Mouse (Mus musculus) forebrain, embryonic 14.5 days (tissue): Measurements from ENCODE around the gene Il10ra. TPM values are rescaled to one million over a fixed set of nuclear protein-coding genes. Genes with fewer than 3 reads are reported as not detected.

Experiments used
- ATAC-seq: fragments of 200-750 bp; cut with Nextera tagmentation; 2 replicates; pipeline ENCODE4 v1.8.0; 2017; ENCODE audit warnings: mild to moderate bottlenecking, moderate library complexity
- DNase-seq: peaks from one replicate; pipeline ENCODE4 v3.0.0-alpha.2; 2015; ENCODE audit warnings: low spot score
- H3K27ac ChIP-seq: fragments of 300-500 bp; sonication (generic); 2 replicates; pipeline ENCODE4 v1.5.1; 2014; ENCODE audit warnings: low read depth, mild to moderate bottlenecking, control low read depth, low read length, moderate library complexity
- H3K27me3 ChIP-seq: fragments of 300-500 bp; sonication (generic); replicated peaks from 2 replicates; pipeline ENCODE4 v1.6.1; 2014; ENCODE audit warnings: low read length, control low read depth, mixed read lengths; ENCODE audit not compliant: control insufficient read depth, insufficient read depth
- H3K36me3 ChIP-seq: fragments of 300-500 bp; sonication (generic); 2 replicates; pipeline ENCODE4 v1.6.1; 2014; ENCODE audit warnings: low read length, control low read depth; ENCODE audit not compliant: control insufficient read depth, insufficient read depth
- H3K4me1 ChIP-seq: fragments of 300-500 bp; sonication (generic); 2 replicates; pipeline ENCODE4 v1.6.1; 2014; ENCODE audit warnings: antibody characterized with exemption, low read length, control low read depth; ENCODE audit not compliant: control insufficient read depth, insufficient read depth
- H3K4me2 ChIP-seq: fragments of 300-500 bp; sonication (generic); 2 replicates; pipeline ENCODE4 v1.6.1; 2014; ENCODE audit warnings: mild to moderate bottlenecking, control low read depth, low read length
- H3K4me3 ChIP-seq: fragments of 300-500 bp; sonication (generic); 2 replicates; pipeline ENCODE4 v1.5.1; 2014; ENCODE audit warnings: low read depth, low read length, control low read depth
- H3K9ac ChIP-seq: fragments of 300-500 bp; sonication (generic); 2 replicates; pipeline ENCODE4 v1.6.1; 2014; ENCODE audit warnings: mild to moderate bottlenecking, low read length, control low read depth, moderate library complexity
- H3K9me3 ChIP-seq: fragments of 300-500 bp; sonication (generic); replicated peaks from 2 replicates; pipeline ENCODE4 v1.6.1; 2016; ENCODE audit warnings: low read length, control low read depth, mixed read lengths; ENCODE audit not compliant: control insufficient read depth
- WGBS: fragments of 180-500 bp; shearing (Covaris S2); extraction: QIAGEN DNeasy Blood & Tissue Kit; methylation state at CpG from one replicate; pipeline ENCODE4 v1.1.7; 2014; 5-methylcytosine and 5-hydroxymethylcytosine counted together
- polyA plus RNA-seq: library from polyadenylated mRNA; unstranded; fragments of >200 nt; fragmentation: Nextera tagmentation; extraction: Ambion mirVana; gene quantifications from 2 replicates; pipeline ENCODE4 v1.2.1, GENCODE M21; 2014

The Il10ra gene
- polyA plus RNA-seq, 1 experiment from 2014 or later, result 0.43 TPM

DNA sequence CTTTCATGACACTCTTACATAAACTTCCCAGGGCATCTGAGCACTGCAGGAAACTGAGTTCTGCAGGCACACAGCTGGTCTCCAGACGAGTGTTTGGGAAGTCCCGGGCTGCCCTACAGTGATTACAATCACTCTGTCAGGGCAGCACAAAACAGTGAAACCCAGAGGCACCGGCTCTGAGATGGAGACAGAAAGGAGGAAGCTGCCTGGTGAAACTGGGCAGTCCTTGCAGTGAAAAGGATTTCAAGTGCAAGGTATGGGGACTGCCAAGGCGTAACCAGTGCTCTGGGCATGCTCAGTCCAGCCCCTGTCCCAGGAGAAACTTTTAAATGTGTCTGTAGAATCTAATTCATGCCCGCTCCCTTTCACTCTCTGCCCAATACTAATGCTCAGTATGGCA, 3.3 kb upstream of the Il10ra start:
- Histone ChIP-seq H3K27me3 (peaks cover 10% of the 10 kb centered on the region), H3K4me1 (no peaks in the 10 kb centered on the region), H3K4me2 (no peak overlapping the region), H3K36me3 (no peaks in the 10 kb centered on the region), H3K27ac (no peak overlapping the region), H3K4me3 (no peak overlapping the region), H3K9ac (no peak overlapping the region), H3K9me3 (no peaks in the 10 kb centered on the region)
- no peak for DNase-seq
- ATAC-seq, result no peak
- 53% methylated on average over 5 of the region's 5 CpGs for WGBS

DNA sequence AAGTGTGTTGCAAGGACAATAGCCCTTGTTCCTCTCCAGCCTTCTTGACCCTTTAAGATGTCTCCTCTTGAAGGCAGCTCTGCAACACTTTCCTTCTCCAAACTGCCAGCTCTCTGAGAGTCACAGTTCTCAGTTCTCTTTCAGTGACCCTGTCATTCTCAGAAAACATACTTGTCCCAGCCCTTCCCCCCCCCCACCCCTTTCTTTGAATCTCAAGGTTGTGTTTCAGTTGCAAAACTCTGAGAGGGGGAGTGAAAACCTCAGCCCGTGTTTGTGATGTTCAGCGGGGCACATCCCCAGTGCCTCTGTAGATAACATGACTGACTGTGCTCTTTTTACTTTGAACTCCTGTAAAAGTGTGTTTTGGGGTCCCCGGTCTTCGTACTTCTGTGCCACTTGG, 870 bp downstream of the Il10ra start:
- H3K27me3 ChIP-seq, result peaks cover 10% of the 10 kb centered on the region
- H3K4me2 ChIP-seq, result no peak overlapping the region
- DNase-seq, result no peak
- no peaks in the 10 kb centered on the region for H3K9me3 ChIP-seq
- no peak overlapping the region for H3K4me3 ChIP-seq
- no peak overlapping the region for H3K27ac ChIP-seq
- WGBS, result 55% methylated on average over 4 of the region's 4 CpGs
- no peak for ATAC-seq
- H3K36me3 ChIP-seq, result no peaks in the 10 kb centered on the region
- H3K9ac ChIP-seq, result no peak overlapping the region
- H3K4me1 ChIP-seq, result no peaks in the 10 kb centered on the region

DNA sequence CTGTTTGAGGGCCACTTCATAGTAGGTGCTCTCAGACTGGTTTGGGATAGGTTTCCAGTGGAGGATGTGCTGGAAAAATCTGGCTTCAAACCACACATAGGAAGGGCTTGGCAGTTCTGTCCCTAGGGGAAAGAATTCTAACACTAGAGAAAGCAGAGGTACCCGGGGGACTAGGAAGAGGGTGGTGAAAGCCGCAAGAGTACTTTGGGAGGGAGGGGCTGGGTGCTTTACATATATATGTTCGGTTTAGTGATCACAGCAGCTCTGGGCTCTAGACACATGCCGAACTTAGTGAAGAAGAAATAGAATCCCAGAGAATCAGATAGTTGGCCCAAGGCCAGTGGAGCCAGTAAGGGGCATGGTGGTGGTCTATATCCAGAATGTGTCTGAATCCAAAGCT, 1.9 kb downstream of the Il10ra start:
- H3K9ac ChIP-seq, result no peak overlapping the region
- DNase-seq (no peak), ATAC-seq (no peak)
- H3K4me2 ChIP-seq, result no peak overlapping the region
- no peaks in the 10 kb centered on the region for H3K9me3 ChIP-seq
- H3K4me1 ChIP-seq, result no peaks in the 10 kb centered on the region
- H3K4me3 ChIP-seq, result no peak overlapping the region
- WGBS, result 92% methylated on average over 4 of the region's 4 CpGs
- H3K36me3 ChIP-seq, result no peaks in the 10 kb centered on the region
- peaks cover 10% of the 10 kb centered on the region for H3K27me3 ChIP-seq
- no peak overlapping the region for H3K27ac ChIP-seq

- H3K4me1 ChIP-seq, result no peaks in the 10 kb centered on the region
- no peak overlapping the region for H3K27ac ChIP-seq
- H3K36me3 ChIP-seq, result no peaks in the 10 kb centered on the region
- H3K4me2 ChIP-seq, result no peak overlapping the region
- H3K9ac ChIP-seq, result no peak overlapping the region
- DNase-seq (no peak), ATAC-seq (no peak)
- H3K4me3 ChIP-seq, result no peak overlapping the region
- H3K27me3 ChIP-seq, result no peaks in the 10 kb centered on the region
- H3K9me3 ChIP-seq, result no peaks in the 10 kb centered on the region
- 84% methylated on average over 5 of the region's 5 CpGs for WGBS
Measured at GRCm38 (mm10) chr9:45261872-45262271, 7.1 kb downstream of the Il10ra start.

DNA sequence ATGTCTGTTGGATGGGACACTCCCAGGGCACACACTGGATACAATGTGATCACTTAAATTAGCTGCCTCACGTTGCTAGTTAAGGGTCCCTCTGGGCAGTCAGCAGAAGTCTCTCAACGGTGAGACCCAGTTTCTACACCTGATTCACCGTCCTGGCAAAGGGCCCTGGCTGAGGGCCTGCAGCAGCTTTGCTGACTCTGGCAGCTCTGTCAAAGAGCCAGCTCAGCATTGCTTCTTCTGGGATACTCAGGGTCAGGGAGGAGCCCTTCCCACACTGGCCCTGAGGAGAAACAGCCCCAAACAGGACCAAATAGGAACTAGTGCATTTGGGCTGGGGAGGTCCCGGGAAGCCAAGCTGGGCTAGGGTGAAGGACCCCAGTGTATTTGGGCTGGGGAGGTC, 7.5 kb downstream of the Il10ra start:
- Histone ChIP-seq H3K4me2 (no peak overlapping the region), H3K27ac (no peak overlapping the region), H3K4me1 (no peaks in the 10 kb centered on the region), H3K9ac (no peak overlapping the region), H3K4me3 (no peak overlapping the region), H3K36me3 (no peaks in the 10 kb centered on the region), H3K9me3 (no peaks in the 10 kb centered on the region), H3K27me3 (no peaks in the 10 kb centered on the region)
- 52% methylated on average over 4 of the region's 4 CpGs for WGBS
- DNase-seq (no peak), ATAC-seq (no peak)

DNA sequence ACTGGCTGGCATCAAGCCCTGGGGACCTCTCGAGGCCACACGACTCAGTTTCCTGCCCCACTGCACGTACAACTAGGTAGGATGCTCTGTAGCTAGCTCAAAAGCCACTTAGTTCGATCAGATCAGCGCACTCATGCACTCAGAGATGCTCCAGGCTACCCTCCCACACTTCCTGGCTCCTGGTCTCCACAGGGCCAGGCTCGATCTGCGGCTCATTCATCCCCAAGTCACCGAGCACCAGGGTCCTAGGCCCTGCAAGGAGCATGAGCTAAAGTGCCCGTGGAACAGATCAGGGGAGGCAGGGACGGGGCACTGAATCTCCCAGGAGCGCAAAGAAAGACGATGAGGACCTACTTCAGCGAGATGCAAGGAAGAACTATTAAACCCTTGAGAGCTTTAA, 9.9 kb downstream of the Il10ra start:
- ATAC-seq, result no peak

DNA sequence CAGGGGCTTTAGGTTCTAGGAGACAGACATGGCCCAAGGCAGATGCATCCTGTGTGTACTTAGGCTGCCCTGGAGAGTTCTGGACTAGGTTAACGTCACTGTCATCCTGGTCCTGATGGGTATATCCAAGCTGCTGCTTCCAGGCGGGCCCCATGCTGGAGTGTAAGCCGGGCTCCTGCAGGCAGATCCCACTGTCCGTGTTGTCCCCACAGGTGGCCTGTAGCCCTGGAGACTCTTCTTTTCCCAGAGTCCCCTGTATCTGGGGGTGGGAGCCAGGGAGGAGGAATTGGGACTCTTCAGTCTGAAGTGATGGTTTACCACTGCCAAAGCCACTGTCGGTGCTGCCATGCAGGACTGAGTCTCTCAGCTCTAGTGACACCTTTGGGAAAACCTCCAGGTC, 13.0 kb downstream of the Il10ra start:
- Histone ChIP-seq H3K9me3 (no peaks in the 10 kb centered on the region), H3K4me1 (no peaks in the 10 kb centered on the region), H3K27ac (no peak overlapping the region), H3K4me2 (no peak overlapping the region), H3K4me3 (no peak overlapping the region), H3K9ac (no peak overlapping the region), H3K27me3 (no peaks in the 10 kb centered on the region), H3K36me3 (no peaks in the 10 kb centered on the region)
- 87% methylated on average over 5 of the region's 5 CpGs for WGBS
- ATAC-seq (no peak), DNase-seq (no peak)

More for the DNA sequence above, 9.9 kb downstream of the Il10ra start:
- Histone ChIP-seq H3K4me3 (no peak overlapping the region), H3K27ac (no peak overlapping the region), H3K9ac (no peak overlapping the region), H3K36me3 (no peaks in the 10 kb centered on the region), H3K27me3 (no peaks in the 10 kb centered on the region), H3K4me1 (no peaks in the 10 kb centered on the region), H3K4me2 (no peak overlapping the region), H3K9me3 (no peaks in the 10 kb centered on the region)
- no peak for DNase-seq
- WGBS, result 86% methylated on average over 13 of the region's 13 CpGs

GRCm38 (mm10) chr9:45255431-45255830, 13.5 kb downstream of the Il10ra start:
- no peaks in the 10 kb centered on the region for H3K36me3 ChIP-seq
- H3K27ac ChIP-seq, result no peak overlapping the region
- H3K9ac ChIP-seq, result no peak overlapping the region
- no peaks in the 10 kb centered on the region for H3K27me3 ChIP-seq
- ATAC-seq, result no peak
- no peak for DNase-seq
- no peak overlapping the region for H3K4me2 ChIP-seq
- H3K4me3 ChIP-seq, result no peak overlapping the region
- no peaks in the 10 kb centered on the region for H3K9me3 ChIP-seq
- 96% methylated on average over 4 of the region's 4 CpGs for WGBS
- H3K4me1 ChIP-seq, result no peaks in the 10 kb centered on the region

DNA sequence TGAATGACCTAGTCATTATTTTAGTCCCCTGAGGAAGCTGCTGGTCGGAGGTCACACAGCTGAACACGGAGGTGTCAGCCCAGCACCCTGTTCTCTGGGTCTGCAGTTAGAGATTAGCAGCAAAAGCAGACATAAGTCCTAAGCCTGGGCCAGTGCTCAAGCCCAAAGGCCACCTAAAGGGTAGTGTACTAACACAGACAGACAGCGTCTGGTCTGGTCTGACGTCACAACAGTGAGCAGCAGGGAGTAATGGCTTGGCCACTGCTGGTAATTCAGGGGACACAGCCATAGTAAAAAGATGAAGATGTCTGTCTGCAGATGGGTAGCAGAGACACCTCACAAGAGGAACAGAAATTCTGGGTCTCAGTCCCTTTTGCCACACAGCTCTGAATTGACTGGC, 14.3 kb downstream of the Il10ra start:
- ATAC-seq (no peak), DNase-seq (no peak)
- 63% methylated on average over 4 of the region's 4 CpGs for WGBS
- Histone ChIP-seq H3K4me2 (no peak overlapping the region), H3K27me3 (no peaks in the 10 kb centered on the region), H3K36me3 (no peaks in the 10 kb centered on the region), H3K4me1 (no peaks in the 10 kb centered on the region), H3K4me3 (no peak overlapping the region), H3K9ac (no peak overlapping the region), H3K9me3 (no peaks in the 10 kb centered on the region), H3K27ac (no peak overlapping the region)

GRCm38 (mm10) chr9:45254021-45254420, 14.9 kb downstream of the Il10ra start:
- H3K9ac ChIP-seq, result no peak overlapping the region
- WGBS, result 57% methylated on average over 6 of the region's 6 CpGs
- no peak overlapping the region for H3K4me2 ChIP-seq
- H3K4me1 ChIP-seq, result no peaks in the 10 kb centered on the region
- no peak overlapping the region for H3K4me3 ChIP-seq
- H3K27me3 ChIP-seq, result no peaks in the 10 kb centered on the region
- H3K36me3 ChIP-seq, result no peaks in the 10 kb centered on the region
- ATAC-seq (no peak), DNase-seq (no peak)
- H3K9me3 ChIP-seq, result no peaks in the 10 kb centered on the region
- H3K27ac ChIP-seq, result no peak overlapping the region
